Mouse (Mus musculus): Measurements from ENCODE around the gene Ubox5.
A peak's percentile ranks its signal among the peaks of the same experiment; 100 is the strongest.
"Not testable (repeated sequence)": the region's sequence is repeated elsewhere in the genome, so short reads cannot be mapped to it uniquely, and the experiment has no call there.

Ubox5 gene

DNA sequence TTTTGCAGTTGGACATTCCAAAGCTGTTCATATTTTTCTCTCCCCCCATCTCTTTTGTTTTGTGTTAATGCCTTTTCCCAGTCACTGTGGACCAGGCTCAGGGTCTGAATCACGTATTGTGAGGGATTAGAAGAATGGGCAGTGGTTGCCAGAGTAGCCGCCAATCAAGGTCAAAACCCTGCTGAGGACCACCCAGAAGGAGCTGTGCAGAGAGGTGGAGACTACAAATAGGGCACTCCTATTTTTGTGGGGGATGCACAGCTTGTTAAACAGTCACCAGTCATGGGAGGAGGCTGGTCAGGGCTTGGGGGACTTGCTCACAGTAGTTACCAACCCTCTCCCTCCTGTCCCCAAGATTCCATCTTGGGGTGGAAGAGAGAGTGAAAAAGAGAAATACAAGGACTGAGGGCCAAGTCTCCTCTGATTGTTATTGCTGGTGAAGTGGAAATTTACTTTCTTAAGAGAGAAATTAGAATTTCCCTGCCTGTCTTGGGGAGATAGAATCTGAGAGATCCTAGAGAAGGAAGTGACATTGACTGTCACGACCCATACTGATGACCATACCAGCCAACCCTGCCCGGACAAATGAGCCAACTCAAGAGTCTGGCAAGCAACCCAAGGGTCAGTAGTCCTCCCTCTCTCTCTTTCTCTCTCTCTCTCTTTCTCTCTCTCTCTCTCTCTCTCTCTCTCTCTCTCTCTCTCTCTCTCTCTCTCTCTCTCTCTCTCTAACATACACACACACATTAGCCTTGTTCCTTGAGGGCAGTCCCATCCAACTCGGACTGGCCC lies 3.2 kb upstream of the Ubox5 start:
- no peak for DNase-seq

DNA sequence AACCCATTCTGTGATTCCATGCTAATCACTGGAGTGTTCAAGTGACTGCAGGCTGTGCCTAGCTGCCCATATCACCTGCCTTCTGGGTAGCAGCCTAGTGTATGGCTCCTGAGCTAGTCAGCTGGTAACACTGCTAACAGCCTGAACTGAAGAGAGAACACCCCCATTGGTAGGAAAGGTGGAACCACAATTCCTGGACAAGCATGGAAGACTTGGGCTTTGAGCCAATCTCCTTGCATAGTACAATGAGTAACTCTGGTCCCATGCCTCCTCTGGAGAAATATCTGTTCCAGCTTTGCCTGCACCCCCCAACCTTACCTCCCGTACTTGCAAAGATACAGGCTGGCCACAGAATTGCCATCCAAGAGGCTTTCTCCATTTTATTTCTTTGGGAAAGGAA lies 2.6 kb upstream of the Ubox5 start:
- peak; percentile 58 for DNase-seq

DNA sequence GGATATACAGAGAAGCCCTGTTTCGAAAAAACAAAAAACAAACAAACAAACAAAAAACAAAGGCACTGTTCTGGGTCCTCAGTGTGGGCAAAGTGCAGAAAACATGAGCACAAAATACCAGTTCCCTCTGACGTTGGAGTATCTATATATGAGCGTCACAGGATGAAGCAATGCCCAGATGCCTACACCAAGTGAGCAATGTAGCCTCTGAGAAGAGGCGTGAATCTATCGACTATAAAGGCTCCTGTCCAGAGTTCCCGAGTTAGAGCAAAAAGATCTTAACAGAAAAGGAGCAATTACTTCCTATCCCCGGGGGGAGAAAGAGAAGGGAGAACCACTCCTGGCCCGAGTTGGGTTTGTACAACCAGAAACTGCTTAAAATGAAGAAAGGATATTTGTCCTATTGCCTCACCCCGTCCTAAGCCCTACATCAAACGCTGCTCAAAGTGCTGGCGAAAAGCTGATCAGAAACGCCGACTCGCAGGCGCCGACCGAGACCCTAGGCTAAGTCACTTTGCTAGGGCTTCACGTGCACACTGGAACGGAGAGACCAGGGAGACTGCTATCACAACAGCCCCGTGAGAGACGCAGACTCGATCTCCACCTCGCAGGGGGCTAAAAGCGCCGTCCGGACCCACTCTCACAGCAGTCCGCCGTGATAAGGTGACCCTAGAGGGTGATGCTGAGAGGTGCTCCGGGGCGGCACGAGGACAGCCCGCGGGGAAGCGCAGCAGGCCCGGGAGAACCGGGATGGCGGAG lies 579 bp downstream of the Ubox5 start:
- no peak for DNase-seq

DNA sequence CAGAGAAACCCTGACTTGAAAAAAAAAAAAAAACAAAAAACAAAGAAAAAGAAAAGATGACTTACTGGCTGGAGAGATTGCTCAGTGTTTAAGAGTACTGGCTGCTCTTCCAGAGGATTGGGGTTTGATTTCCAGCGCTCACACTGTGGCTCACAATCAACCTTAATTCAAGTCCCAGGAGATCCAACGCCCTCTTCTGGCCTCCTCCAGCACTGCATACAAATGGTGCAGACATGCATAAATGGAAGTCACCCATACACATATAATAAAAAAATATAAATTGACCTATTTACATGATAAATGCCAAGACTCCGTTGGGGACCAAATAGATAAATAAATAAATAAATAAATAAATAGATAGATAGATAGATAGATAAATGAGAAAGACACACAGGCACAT lies 1.4 kb downstream of the Ubox5 start:
- no peak for DNase-seq

DNA sequence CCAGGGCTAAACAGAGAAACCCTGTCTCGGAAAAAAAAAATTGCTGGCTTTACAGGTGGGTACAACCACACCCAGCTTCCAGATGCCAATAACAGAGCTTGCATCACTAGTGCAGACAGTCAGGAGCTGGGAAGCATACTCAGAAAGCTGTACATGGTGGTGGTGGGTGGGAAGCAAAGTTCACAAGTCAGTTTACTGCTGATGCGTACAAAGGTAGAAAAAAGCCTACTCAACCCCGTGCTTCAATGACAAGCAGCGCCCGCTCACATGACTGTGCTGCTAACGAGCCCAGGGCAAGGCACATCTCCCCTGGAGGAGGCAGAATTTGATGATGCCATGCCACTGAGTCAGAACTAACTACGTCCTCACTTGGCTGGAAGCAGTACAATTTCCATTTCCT lies 10.9 kb downstream of the Ubox5 start:
- DNase-seq, result no peak

DNA sequence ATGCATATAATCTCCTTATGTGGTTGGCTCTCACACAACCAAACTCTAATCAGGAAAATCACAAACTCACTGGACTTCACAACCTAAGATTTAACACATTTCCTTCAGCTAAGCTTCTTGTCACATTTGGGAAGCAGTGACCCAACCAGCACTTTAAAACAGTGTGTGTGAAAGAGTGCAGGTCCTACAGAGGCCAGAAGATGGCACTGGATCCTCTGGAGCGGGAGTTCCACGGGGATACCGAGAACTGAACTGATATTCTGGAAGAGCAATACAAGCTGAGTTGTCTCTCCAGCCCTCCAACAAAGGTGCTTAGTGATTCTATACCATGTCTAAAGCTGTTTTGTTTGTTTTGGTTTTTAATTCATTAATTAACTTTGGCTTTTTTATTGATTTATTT lies 16.7 kb downstream of the Ubox5 start:
- DNase-seq, result no peak

DNA sequence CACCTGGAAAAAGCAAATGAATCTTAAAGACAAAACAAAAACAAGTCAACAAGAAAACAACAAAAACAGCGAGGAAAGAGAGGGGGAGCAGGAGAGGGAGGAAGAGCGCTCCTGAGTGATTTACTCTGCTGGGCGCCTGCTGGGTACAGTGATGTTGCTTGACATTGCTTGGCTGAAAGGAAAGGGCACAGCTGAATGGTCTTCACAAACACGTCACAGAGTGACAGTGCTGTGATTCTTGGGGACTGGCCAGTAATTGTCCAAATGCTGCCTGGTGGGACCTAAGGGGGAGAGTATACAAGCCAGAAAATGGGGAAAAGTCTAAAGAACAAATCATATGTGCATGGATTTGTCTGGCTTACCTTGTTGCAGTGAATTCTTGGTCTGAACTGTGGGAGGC lies 27.6 kb downstream of the Ubox5 start:
- DNase-seq, result no peak

DNA sequence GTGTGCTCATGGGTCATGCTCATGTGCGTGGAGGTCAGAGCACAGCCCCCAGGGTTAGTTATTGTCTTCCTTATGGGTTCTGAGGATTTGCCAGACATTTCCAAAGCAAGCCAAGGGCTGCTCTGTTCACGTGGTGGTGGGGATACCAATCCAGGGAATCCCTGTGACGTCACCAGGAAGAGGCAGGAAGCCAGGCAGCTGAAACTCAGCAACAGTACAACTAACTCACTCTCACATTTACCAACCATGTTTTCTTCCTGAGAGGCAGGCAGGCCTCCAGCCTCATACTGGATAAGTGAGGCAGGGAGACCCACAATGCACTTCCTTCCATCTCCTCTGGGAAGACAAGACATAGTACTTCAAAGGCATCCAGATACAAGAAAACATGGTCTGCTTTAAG lies 31.4 kb downstream of the Ubox5 start:
- no peak for DNase-seq

DNA sequence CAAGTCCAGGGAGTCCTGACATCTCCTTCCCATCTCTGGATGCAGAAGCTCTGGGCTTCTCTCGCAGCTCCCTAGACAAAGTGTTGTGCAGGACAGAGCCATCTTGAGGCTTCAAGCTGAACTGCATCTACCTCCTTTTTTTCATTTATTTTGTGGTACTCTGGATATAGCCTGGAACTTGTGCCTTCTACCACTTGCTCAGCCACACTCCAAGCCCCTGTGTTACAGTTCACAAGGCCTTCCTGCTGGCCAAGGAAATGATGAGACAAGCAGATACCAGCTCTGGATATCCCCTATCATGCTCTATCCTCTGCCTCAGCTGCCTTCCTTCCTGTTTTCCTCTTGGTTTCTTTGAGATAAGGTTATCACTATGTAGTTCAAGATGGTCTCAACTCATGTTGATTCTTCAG lies 32.2 kb downstream of the Ubox5 start:
- peak; percentile 48 for DNase-seq

DNA sequence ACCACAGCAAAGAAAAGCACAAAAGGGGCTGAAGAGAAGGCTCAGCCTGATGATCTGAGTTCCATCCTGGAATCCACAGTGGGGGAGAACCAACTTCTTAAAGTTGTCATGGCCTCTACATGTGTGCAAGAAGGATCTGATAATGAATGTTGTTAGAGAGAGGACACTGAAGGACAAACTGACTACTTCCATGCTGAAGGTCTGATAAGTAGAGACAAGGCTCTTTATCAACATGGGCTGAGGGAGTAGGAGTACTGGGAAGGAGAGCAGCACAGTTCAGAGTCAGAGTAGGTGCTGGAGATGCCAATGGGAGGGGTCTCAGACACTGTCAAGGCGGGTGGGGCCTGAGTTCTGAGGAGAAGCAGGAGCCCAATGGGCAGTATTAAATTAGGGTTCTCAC lies 34.2 kb downstream of the Ubox5 start:
- no peak for DNase-seq

DNA sequence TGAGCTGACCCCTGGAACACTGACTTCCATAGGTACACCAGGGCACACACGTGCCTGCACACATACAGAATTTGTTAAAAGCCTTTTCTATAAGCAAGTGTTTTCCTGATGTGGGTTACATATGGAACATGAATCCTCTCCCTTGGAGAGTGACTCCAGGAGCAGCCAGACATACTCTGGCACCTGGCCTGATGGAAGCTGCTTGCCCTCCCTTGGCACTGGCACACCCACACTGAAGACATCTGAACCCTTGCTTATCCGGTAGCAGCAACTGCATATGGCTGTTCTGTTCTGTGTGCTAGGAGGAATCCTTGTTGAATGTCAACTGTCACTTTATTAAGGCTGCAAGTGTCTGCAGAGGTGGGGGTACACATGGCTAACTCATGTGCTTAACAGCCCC lies 38.8 kb downstream of the Ubox5 start:
- no peak for DNase-seq

DNA sequence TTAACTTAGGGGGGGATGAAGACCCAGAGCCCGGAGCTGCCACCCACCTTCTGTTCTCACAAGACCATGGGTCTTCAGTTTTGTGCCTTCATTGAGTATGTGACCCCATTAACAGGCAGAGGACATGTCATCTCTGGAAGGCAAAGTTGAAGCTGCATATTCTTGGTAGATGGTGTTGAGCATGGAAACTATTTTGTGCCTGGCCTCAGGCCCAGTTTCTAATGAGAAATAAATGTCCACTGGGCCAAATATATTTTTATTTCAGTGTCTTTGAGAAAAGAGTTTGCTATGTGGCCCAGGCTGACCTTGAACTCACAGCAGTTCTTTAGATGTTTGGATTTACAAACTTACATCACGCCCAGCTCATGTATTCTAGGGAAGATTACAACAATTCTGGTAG lies 40.1 kb downstream of the Ubox5 start:
- DNase-seq, result no peak

DNA sequence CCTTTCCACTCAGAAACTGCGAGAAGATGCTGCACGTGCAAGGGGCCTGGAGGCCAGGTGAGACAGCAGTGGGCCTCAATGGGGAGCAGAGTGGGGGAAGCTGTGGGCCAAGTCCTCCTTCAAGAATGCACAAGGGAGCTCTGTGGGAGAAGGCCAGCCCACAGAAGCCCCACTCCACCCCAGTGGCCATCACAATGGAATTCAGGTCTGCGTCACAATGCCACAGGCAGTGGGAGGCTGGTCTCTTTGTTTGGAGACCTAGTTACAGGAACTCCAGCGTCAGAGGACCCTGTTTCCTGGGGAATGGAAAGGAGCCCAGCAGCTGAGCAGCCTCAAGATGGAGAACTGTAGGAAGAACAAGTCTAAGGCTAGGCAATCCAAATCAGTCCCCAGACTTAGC lies 40.7 kb downstream of the Ubox5 start:
- no peak for DNase-seq

DNA sequence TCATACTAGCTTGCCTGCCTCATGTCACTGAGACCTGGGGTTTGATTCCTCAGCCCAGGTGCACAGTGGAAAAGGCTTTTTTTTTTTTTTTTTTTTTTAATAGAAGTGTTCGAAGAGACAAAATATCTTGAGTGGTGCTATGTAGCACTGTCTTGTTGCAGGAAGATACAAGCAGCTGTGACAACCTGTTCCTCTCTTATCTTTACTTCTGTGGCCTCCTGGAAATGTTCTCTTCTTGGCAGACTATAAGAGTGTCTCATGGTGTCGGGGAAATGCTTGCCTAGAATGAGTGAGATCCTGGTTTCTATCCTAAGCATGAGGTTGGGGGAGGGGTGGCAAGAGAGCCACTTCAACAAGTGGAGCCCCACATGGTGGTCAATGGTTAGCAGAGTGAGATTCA lies 41.5 kb downstream of the Ubox5 start:
- DNase-seq, result no peak

DNA sequence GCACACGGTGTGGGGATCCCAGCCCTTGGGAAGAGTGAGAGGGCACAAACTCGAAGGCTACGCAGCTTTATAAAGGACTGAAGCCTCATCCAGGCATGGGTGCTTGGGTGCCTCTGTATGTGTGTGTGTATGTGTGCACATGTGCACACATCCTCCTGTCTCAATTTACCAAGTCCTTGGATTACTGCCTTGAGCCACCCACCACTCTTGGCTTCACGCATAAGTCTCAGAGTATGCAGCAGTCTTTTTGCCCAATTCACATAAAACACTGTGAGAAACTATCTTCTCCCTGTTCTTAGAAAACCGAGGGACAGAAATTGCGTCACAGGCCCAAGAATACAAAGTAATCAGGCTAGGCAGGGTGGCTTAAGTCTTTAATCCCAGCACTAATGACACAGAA lies 43.8 kb downstream of the Ubox5 start:
- DNase-seq, result peak; percentile 42

DNA sequence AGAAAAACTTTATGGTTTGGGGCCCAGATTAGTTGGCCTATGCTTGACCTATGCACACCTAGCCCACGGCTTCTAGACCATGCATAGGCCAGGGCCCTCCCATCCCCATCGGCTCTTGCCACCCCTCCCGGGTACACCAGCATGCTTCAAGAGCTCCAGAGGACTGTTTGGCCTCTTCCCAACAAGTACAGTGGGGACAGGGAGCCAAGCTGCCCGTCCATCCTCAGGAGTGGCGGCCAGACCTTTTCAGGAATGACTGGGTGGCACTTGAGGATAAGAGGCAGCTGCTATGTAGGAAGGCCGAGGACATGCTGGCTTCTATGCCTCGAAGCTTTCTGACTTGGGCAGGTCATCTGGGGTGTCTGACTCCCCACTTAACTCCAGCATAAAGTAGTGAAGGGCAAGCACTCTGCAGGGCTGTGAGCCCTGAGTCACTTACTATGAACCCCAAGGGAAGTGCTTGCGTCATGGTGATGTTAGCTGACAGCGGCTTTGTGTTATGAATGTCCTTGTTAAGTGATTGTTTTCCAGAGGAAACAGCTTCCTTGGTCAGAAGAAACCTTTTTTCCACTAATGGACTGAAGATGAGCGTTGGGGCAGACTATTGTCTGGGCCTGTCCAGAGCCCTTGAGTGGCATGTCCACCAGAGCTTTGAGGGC lies 45.8 kb downstream of the Ubox5 start:
- no peak for DNase-seq

DNA sequence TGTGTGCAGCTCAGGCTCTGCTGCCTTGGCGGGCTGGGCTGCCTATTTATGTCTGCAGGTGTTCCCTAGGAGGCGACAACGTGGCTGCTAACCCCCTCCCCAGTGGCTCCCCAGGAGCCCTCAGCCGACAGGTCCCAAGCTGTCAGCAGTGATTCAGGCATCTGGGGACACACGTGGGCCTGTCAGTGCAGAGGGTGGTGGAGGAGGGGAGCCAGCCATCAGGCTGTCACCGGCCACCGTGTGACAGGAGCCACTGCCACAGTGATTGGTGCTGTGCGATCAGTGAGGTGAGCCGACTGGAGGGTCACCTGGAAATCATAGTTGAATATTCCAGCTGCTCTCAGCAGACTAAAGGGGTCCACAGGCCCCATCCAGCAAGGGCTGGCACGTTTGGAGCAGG lies 47.3 kb downstream of the Ubox5 start, which contains the start of gene Avp:
TSS of gene Avp (minus strand) at position 3 of the 400 bp plus-strand sequence.
- DNase-seq, result no peak

DNA sequence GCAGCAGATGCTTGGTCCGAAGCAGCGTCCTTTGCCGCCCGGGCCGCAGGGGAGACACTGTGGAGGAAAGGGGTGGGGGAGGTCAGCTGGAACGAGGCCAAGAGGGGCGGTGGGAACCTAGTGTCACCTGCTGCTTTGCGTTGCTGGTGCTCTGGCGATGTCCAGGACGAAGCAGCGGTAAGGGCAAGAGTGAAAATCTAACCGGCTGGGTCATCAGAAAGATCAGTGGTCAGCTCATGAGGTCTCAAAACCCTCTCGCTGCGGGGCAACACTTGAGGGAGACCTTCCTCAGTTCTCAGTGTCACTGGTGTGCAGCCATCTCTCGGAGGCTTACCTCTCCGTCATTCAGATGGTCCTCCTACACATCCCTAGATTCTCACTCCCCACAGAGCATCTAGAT lies 48.6 kb downstream of the Ubox5 start:
- DNase-seq, result no peak

DNA sequence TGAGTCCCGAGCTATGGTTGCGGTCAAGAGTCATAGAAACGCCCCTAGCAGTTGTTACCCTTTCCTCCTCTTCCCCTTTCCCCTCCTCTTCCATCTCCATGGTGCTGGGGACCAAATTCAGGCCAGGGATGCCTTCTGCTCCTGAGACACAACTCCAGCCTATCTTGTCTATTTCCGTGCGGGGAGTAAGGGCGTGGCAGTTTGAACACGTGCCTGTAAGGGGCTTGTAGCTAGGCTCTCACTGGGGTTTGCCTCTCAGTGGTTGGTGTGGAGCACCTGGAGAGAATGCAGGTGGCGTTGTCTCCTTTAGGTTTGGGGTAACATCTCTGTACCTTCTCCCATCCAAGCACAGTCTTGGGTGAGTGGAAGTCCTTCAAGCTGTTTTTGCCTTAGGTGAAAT lies 50.0 kb downstream of the Ubox5 start:
- DNase-seq, result no peak

DNA sequence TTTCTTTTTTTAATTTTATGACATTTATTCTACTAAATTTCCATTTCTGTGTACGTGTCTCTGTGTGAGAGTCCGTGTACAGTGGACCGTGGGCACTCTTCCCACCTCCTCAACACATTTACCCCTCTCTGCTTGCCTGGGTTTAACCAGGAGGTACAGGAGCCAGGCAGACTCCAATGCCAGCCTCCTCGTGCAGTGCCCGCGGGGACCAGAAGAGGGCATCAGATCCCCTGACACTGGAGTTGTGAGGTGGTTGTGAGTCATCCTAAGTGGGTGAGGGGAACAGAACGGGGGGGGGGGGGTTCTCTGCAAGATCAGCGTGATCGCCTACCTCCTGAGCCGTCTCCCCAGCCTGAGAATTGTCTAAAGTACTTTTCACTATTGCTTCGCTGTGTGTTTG lies 51.7 kb downstream of the Ubox5 start:
- peak; percentile 48 for DNase-seq

DNA sequence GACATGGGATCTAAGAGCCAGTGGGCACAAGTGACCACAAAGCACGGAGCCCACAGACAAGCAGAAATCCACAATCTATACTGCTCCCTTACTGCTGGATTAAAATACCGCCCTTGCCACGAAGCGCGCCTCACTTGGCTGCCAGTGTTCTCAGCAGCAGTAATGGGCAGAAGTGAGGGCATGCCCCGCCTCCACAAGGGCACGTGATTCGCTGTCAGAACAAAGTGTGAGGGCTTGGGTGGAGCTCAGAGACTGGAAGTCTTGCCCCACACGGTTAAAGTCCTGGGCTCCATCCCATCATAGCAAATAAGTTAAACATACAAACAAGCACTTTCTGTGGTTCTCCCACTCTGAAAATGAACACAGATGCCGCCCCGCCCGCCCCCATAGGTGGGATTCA lies 52.2 kb downstream of the Ubox5 start:
- DNase-seq, result no peak

DNA sequence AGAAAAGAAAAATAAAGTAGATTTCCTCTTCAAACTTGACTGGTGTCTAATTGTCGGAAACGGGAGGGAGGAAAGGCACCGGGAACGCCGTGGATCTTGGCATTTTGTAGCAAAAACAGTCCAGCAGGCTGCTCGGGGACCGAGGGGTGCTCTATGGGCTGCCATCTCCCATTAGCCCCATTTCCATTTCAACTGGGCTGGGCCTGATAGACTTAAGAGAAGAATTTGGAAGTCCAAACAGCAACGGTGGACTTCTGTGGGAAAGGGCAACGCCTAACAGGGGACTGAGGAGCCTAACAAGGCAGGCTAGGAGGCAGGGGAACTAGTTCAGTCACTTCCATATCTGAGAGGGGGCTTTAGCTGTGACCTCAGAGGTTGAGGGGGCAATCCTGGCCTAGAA lies 52.8 kb downstream of the Ubox5 start:
- DNase-seq, result no peak

DNA sequence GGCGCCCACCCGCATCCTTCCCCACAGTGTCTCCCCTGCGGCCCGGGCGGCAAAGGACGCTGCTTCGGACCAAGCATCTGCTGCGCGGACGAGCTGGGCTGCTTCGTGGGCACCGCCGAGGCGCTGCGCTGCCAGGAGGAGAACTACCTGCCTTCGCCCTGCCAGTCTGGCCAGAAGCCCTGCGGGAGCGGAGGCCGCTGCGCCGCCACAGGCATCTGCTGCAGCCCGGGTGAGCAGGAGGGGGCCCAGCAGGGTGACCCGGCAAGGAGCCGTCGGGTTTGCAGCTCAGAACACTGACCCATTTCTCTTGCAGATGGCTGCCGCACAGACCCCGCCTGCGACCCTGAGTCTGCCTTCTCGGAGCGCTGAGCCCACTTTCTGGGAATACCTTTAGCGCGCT lies 53.3 kb downstream of the Ubox5 start:
- DNase-seq, result not testable (repeated sequence)

DNA sequence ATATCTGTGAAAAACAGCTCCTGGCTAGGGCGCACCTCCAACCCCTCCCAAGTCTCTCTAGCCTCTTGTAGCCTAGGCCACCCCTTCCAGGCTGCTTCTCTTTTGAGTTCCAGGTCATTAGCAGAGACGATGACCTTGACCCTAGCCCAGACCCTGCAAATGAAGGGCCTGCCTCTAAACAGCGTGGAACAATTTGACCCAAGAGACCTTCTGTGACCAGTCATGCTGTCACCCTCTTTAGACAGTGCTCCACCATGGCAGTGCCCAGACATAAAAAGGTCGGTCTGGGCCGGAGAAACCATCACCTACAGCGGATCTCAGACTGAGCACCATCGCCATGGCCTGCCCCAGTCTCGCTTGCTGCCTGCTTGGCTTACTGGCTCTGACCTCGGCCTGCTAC lies 54.0 kb downstream of the Ubox5 start, which contains the start of gene Oxt:
TSS of gene Oxt (plus strand) at position 301 of the 400 bp plus-strand sequence.
- no peak for DNase-seq

All from layer of hippocampus, adult 9-11 months (tissue).